Mouse (Mus musculus): Measurements from ENCODE around the gene Ppp1r37. TPM values are rescaled to one million over a fixed set of nuclear protein-coding genes. Genes with fewer than 3 reads are reported as not detected.

Ppp1r37 gene
- polyA plus RNA-seq, 1 experiment from 2014 or later = 20.5 TPM

- Histone ChIP-seq H3K4me3 (no peak overlapping the region), H3K9me3 (replicated peaks) (no peaks in the 10 kb centered on the region), H3K27me3 (ENCODE audit: low read depth, poor library complexity, severe bottlenecking) (no peaks in the 10 kb centered on the region), H3K4me1 (peaks cover 11% of the 10 kb centered on the region), H3K36me3 (no peaks in the 10 kb centered on the region), H3K27ac (replicated peaks) (no peak overlapping the region)
- 81% methylated on average over 4 of the region's 4 CpGs for WGBS
- DNase-seq (ENCODE audit: low spot score) = no peak
Measured at GRCm38 (mm10) chr7:19501658-19502057, 61.2 kb downstream of the Ppp1r37 start.

GRCm38 (mm10) chr7:19500420-19501363 lies 62.2 kb downstream of the Ppp1r37 start:
- no peak overlapping the region for H3K27ac ChIP-seq (replicated peaks)
- H3K4me3 ChIP-seq = no peak overlapping the region
- no peaks in the 10 kb centered on the region for H3K27me3 ChIP-seq (ENCODE audit: low read depth, poor library complexity, severe bottlenecking)
- 77% methylated on average over 12 of the region's 12 CpGs for WGBS
- H3K9me3 ChIP-seq (replicated peaks) = no peaks in the 10 kb centered on the region
- peaks cover 12% of the 10 kb centered on the region for H3K4me1 ChIP-seq
- H3K36me3 ChIP-seq = no peaks in the 10 kb centered on the region
- DNase-seq (ENCODE audit: low spot score) = no peak

- no peak overlapping the region for H3K4me3 ChIP-seq
- peaks cover 5% of the 10 kb centered on the region for H3K27me3 ChIP-seq (ENCODE audit: low read depth, poor library complexity, severe bottlenecking)
- no peak overlapping the region for H3K27ac ChIP-seq (replicated peaks)
- H3K36me3 ChIP-seq = no peaks in the 10 kb centered on the region
- no peaks in the 10 kb centered on the region for H3K9me3 ChIP-seq (replicated peaks)
- no peak for DNase-seq (ENCODE audit: low spot score)
- peaks cover 8% of the 10 kb centered on the region for H3K4me1 ChIP-seq
- WGBS = 88% methylated on average over 4 of the region's 4 CpGs
Measured at GRCm38 (mm10) chr7:19498326-19498725, 64.5 kb downstream of the Ppp1r37 start.

GRCm38 (mm10) chr7:19496214-19496555 lies 66.7 kb downstream of the Ppp1r37 start:
- Histone ChIP-seq H3K4me3 (no peak overlapping the region), H3K9me3 (replicated peaks) (no peaks in the 10 kb centered on the region; the same call in 1 of the 2 replicates), H3K4me1 (peaks cover 16% of the 10 kb centered on the region), H3K27ac (replicated peaks) (no peak overlapping the region), H3K36me3 (no peaks in the 10 kb centered on the region), H3K27me3 (ENCODE audit: low read depth, poor library complexity, severe bottlenecking) (peaks cover 24% of the 10 kb centered on the region)
- DNase-seq (ENCODE audit: low spot score) = no peak
- 75% methylated on average over 5 of the region's 5 CpGs for WGBS

GRCm38 (mm10) chr7:19495521-19496213 lies 67.2 kb downstream of the Ppp1r37 start:
- Histone ChIP-seq H3K36me3 (no peaks in the 10 kb centered on the region), H3K9me3 (replicated peaks) (no peaks in the 10 kb centered on the region; the same call in 1 of the 2 replicates), H3K27me3 (ENCODE audit: low read depth, poor library complexity, severe bottlenecking) (peaks cover 29% of the 10 kb centered on the region), H3K27ac (replicated peaks) (no peak overlapping the region), H3K4me3 (no peak overlapping the region), H3K4me1 (peaks cover 16% of the 10 kb centered on the region)
- DNase-seq (ENCODE audit: low spot score) = no peak
- 74% methylated on average over 20 of the region's 20 CpGs for WGBS

GRCm38 (mm10) chr7:19494751-19495474 lies 68.0 kb downstream of the Ppp1r37 start:
- Histone ChIP-seq H3K27me3 (ENCODE audit: low read depth, poor library complexity, severe bottlenecking) (peaks cover 36% of the 10 kb centered on the region), H3K4me3 (no peak overlapping the region), H3K9me3 (replicated peaks) (no peaks in the 10 kb centered on the region; the same call in 1 of the 2 replicates), H3K4me1 (peaks cover 16% of the 10 kb centered on the region), H3K36me3 (no peaks in the 10 kb centered on the region), H3K27ac (replicated peaks) (no peak overlapping the region)
- DNase-seq (ENCODE audit: low spot score) = no peak
- 85% methylated on average over 25 of the region's 25 CpGs for WGBS

- WGBS = 2% methylated on average over 26 of the region's 26 CpGs
- H3K9me3 ChIP-seq (replicated peaks) = no peaks in the 10 kb centered on the region; the same call in 1 of the 2 replicates
- peak; percentile 40 for DNase-seq (ENCODE audit: low spot score)
- peaks cover 22% of the 10 kb centered on the region for H3K4me1 ChIP-seq
- peak overlapping the region; percentile 42; the same call in 1 of the 2 replicates for H3K27ac ChIP-seq (replicated peaks)
- peaks cover 68% of the 10 kb centered on the region for H3K27me3 ChIP-seq (ENCODE audit: low read depth, poor library complexity, severe bottlenecking)
- H3K4me3 ChIP-seq = peak overlapping the region; percentile 47
- no peaks in the 10 kb centered on the region for H3K36me3 ChIP-seq
Measured at GRCm38 (mm10) chr7:19491731-19492130, 71.1 kb downstream of the Ppp1r37 start.

- WGBS = 1% methylated on average over 31 of the region's 31 CpGs
- Histone ChIP-seq H3K9me3 (replicated peaks) (no peaks in the 10 kb centered on the region; the same call in none of the 2 replicates), H3K4me3 (peak overlapping the region; percentile 42), H3K27me3 (ENCODE audit: low read depth, poor library complexity, severe bottlenecking) (peaks cover 72% of the 10 kb centered on the region), H3K27ac (replicated peaks) (no peak overlapping the region), H3K36me3 (no peaks in the 10 kb centered on the region), H3K4me1 (peaks cover 14% of the 10 kb centered on the region)
- peak; percentile 34 for DNase-seq (ENCODE audit: low spot score)
Measured at GRCm38 (mm10) chr7:19489525-19489924, 73.4 kb downstream of the Ppp1r37 start.

GRCm38 (mm10) chr7:19486549-19486948 lies 76.3 kb downstream of the Ppp1r37 start:
- H3K27ac ChIP-seq (replicated peaks) = no peak overlapping the region
- H3K4me1 ChIP-seq = peaks cover 8% of the 10 kb centered on the region
- 88% methylated on average over 7 of the region's 7 CpGs for WGBS
- no peaks in the 10 kb centered on the region for H3K36me3 ChIP-seq
- no peak for DNase-seq (ENCODE audit: low spot score)
- no peak overlapping the region for H3K4me3 ChIP-seq
- no peaks in the 10 kb centered on the region; the same call in none of the 2 replicates for H3K9me3 ChIP-seq (replicated peaks)
- peaks cover 52% of the 10 kb centered on the region for H3K27me3 ChIP-seq (ENCODE audit: low read depth, poor library complexity, severe bottlenecking)

- H3K27ac ChIP-seq (replicated peaks) = no peak overlapping the region
- H3K36me3 ChIP-seq = no peaks in the 10 kb centered on the region
- 86% methylated on average over 1 of the region's 1 CpGs for WGBS
- no peak overlapping the region for H3K4me3 ChIP-seq
- H3K4me1 ChIP-seq = peaks cover 5% of the 10 kb centered on the region
- H3K9me3 ChIP-seq (replicated peaks) = peaks cover 4% of the 10 kb centered on the region; the same call in 1 of the 2 replicates
- peaks cover 41% of the 10 kb centered on the region for H3K27me3 ChIP-seq (ENCODE audit: low read depth, poor library complexity, severe bottlenecking)
- DNase-seq (ENCODE audit: low spot score) = no peak
Measured at GRCm38 (mm10) chr7:19485488-19485887, 77.4 kb downstream of the Ppp1r37 start.

- Histone ChIP-seq H3K9me3 (replicated peaks) (peaks cover 4% of the 10 kb centered on the region; the same call in 1 of the 2 replicates), H3K4me1 (peaks cover under 1% of the 10 kb centered on the region; the same call in 1 of the 2 replicates), H3K27me3 (ENCODE audit: low read depth, poor library complexity, severe bottlenecking) (peaks cover 26% of the 10 kb centered on the region), H3K4me3 (no peak overlapping the region), H3K27ac (replicated peaks) (no peak overlapping the region), H3K36me3 (no peaks in the 10 kb centered on the region)
- no peak for DNase-seq (ENCODE audit: low spot score)
- 87% methylated on average over 8 of the region's 8 CpGs for WGBS
Measured at GRCm38 (mm10) chr7:19483281-19483680, 79.6 kb downstream of the Ppp1r37 start.

All from midbrain, embryonic 10.5 days (tissue).